Mouse (Mus musculus) heart, embryonic 16.5 days (tissue): Measurements from ENCODE around the gene Sds. TPM values are rescaled to one million over a fixed set of nuclear protein-coding genes. Genes with fewer than 3 reads are reported as not detected.
A peak's percentile ranks its signal among the peaks of the same experiment; 100 is the strongest.

ENCODE experiments used
- ATAC-seq: fragments of 200-750 bp; cut with Nextera tagmentation; replicated peaks from 2 replicates; pipeline ENCODE4 v1.8.0; 2017; ENCODE audit warnings: moderate number of reproducible peaks; ENCODE audit not compliant: insufficient read depth, low FRiP score; ENCODE audit errors: extremely low read depth
- H3K27ac ChIP-seq: fragments of 300-500 bp; sonication (generic); 2 replicates; pipeline ENCODE4 v1.5.1; 2014; ENCODE audit warnings: mild to moderate bottlenecking, low read length, control low read depth, moderate library complexity
- H3K27me3 ChIP-seq: fragments of 300-500 bp; sonication (generic); 2 replicates; pipeline ENCODE4 v1.6.1; 2014; ENCODE audit warnings: low read length, mixed read lengths; ENCODE audit not compliant: control insufficient read depth, insufficient read depth
- H3K36me3 ChIP-seq: fragments of 300-500 bp; sonication (generic); 2 replicates; pipeline ENCODE4 v1.6.1; 2014; ENCODE audit not compliant: control insufficient read depth, insufficient read depth
- H3K4me1 ChIP-seq: fragments of 300-500 bp; sonication (generic); 2 replicates; pipeline ENCODE4 v1.6.1; 2014; ENCODE audit warnings: low read length, mixed read lengths; ENCODE audit not compliant: control insufficient read depth, insufficient read depth
- H3K4me2 ChIP-seq: fragments of 300-500 bp; sonication (generic); 2 replicates; pipeline ENCODE4 v1.6.1; 2014; ENCODE audit warnings: low read depth, mild to moderate bottlenecking, control low read depth, low read length
- H3K4me3 ChIP-seq: fragments of 300-500 bp; sonication (generic); 2 replicates; pipeline ENCODE4 v1.5.1; 2014; ENCODE audit warnings: mild to moderate bottlenecking, control low read depth, low read length
- H3K9ac ChIP-seq: fragments of 300-500 bp; sonication (generic); 2 replicates; pipeline ENCODE4 v1.6.1; 2014; ENCODE audit warnings: low read length, control low read depth
- H3K9me3 ChIP-seq: fragments of 300-500 bp; sonication (generic); replicated peaks from 2 replicates; pipeline ENCODE4 v1.6.1; 2016; ENCODE audit warnings: low read length; ENCODE audit not compliant: control insufficient read depth
- WGBS: fragments of 180-500 bp; shearing (Covaris S2); extraction: QIAGEN DNeasy Blood & Tissue Kit; methylation state at CpG from one replicate; pipeline ENCODE4 v1.1.7; 2014; 5-methylcytosine and 5-hydroxymethylcytosine counted together
- polyA plus RNA-seq: library from polyadenylated mRNA; unstranded; fragments of >200 nt; fragmentation: Nextera tagmentation; extraction: Ambion mirVana; gene quantifications from 2 replicates; pipeline ENCODE4 v1.2.1, GENCODE M21; 2015

The Sds gene
- polyA plus RNA-seq, 1 experiment from 2014 or later: 0.56 TPM

GRCm38 (mm10) chr5:120457628-120458027 lies 18.7 kb upstream of the Sds start:
- WGBS: 12% methylated on average over 9 of the region's 9 CpGs
- no peaks in the 10 kb centered on the region for H3K9me3 ChIP-seq
- H3K4me3 ChIP-seq: no peak overlapping the region
- H3K9ac ChIP-seq: no peak overlapping the region
- no peak overlapping the region for H3K4me2 ChIP-seq
- ATAC-seq: no peak
- H3K27me3 ChIP-seq: peaks cover 17% of the 10 kb centered on the region
- no peaks in the 10 kb centered on the region for H3K4me1 ChIP-seq
- H3K27ac ChIP-seq: no peak overlapping the region
- H3K36me3 ChIP-seq: no peaks in the 10 kb centered on the region

- Histone ChIP-seq H3K9me3 (no peaks in the 10 kb centered on the region), H3K27me3 (peaks cover 17% of the 10 kb centered on the region), H3K36me3 (no peaks in the 10 kb centered on the region), H3K9ac (no peak overlapping the region), H3K4me3 (no peak overlapping the region), H3K4me1 (no peaks in the 10 kb centered on the region), H3K27ac (no peak overlapping the region), H3K4me2 (no peak overlapping the region)
- 68% methylated on average over 10 of the region's 10 CpGs for WGBS
- no peak for ATAC-seq
Observed at GRCm38 (mm10) chr5:120459133-120459532, 17.2 kb upstream of the Sds start.

GRCm38 (mm10) chr5:120461902-120462301 lies 14.4 kb upstream of the Sds start:
- WGBS: 66% methylated on average over 15 of the region's 15 CpGs
- no peak for ATAC-seq
- Histone ChIP-seq H3K9ac (no peak overlapping the region), H3K4me3 (no peak overlapping the region), H3K27ac (no peak overlapping the region), H3K36me3 (no peaks in the 10 kb centered on the region), H3K27me3 (peaks cover 3% of the 10 kb centered on the region; the same call in 1 of the 2 replicates), H3K4me2 (no peak overlapping the region), H3K4me1 (peaks cover 5% of the 10 kb centered on the region), H3K9me3 (0 out of 2 replicates have a peak, but pooled peaks cover 3% of the 10 kb centered on the region)

DNA sequence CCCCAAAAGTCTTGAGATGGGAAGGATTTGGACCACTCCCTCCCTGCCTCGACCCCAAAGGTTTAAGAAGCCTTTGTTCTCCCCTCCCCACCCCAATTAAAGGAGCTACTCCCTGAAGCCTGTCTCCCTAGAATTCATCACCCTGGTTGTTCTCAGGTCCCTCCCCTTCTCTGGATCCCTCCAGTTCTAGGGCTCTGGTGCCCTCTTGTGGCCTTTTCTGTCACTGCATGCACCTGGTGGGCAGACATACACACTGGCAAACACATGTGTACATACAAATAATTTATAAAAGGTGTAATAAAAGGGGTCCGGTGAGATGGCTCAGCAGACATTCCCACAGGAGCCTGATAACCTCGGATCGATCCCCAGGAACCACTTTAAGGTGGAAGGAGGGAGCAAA lies 12.0 kb upstream of the Sds start:
- Histone ChIP-seq H3K9me3 (0 out of 2 replicates have a peak, but pooled peaks cover 3% of the 10 kb centered on the region), H3K36me3 (no peaks in the 10 kb centered on the region), H3K4me1 (peaks cover 5% of the 10 kb centered on the region), H3K9ac (no peak overlapping the region), H3K4me2 (no peak overlapping the region), H3K27ac (no peak overlapping the region), H3K27me3 (peaks cover 3% of the 10 kb centered on the region; the same call in 1 of the 2 replicates), H3K4me3 (no peak overlapping the region)
- ATAC-seq: no peak
- WGBS: 77% methylated on average over 4 of the region's 4 CpGs

DNA sequence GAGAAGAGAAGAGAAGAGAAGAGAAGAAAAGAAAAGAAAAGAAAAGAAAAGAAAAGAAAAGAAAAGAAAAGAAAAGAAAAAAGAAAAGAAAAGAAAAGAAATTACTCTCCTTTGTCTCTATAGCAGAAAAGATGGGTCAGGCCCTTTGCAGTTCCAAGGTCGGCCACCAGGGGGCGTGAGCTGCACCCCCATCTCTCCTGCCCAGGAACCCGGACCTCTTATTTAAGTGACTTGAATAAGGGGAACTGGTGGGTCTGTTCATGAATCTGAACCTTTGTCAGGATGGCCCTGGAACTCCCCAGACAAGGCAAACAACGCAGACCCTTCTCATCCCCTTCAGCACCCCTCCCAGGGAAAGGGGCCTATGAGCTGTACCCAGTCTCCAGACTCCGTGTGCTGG lies 11.3 kb upstream of the Sds start:
- no peak overlapping the region for H3K27ac ChIP-seq
- no peak overlapping the region for H3K4me3 ChIP-seq
- WGBS: 40% methylated on average over 5 of the region's 5 CpGs
- no peak for ATAC-seq
- no peaks in the 10 kb centered on the region for H3K36me3 ChIP-seq
- 0 out of 2 replicates have a peak, but pooled peaks cover 3% of the 10 kb centered on the region for H3K9me3 ChIP-seq
- H3K4me1 ChIP-seq: peaks cover 5% of the 10 kb centered on the region
- H3K4me2 ChIP-seq: no peak overlapping the region
- H3K27me3 ChIP-seq: peaks cover 3% of the 10 kb centered on the region; the same call in 1 of the 2 replicates
- H3K9ac ChIP-seq: no peak overlapping the region

GRCm38 (mm10) chr5:120465860-120466259 lies 10.5 kb upstream of the Sds start:
- peak; percentile 86 for ATAC-seq
- 0 out of 2 replicates have a peak, but pooled peaks cover 3% of the 10 kb centered on the region for H3K9me3 ChIP-seq
- H3K27me3 ChIP-seq: peaks cover 3% of the 10 kb centered on the region; the same call in 1 of the 2 replicates
- peak overlapping the region; percentile 82 for H3K27ac ChIP-seq
- H3K4me3 ChIP-seq: no peak overlapping the region
- no peaks in the 10 kb centered on the region for H3K36me3 ChIP-seq
- no peak overlapping the region for H3K9ac ChIP-seq
- H3K4me1 ChIP-seq: peaks cover 5% of the 10 kb centered on the region
- no peak overlapping the region for H3K4me2 ChIP-seq
- WGBS: 30% methylated on average over 6 of the region's 6 CpGs

- peak; percentile 57; the same call in 1 of the 2 replicates for ATAC-seq
- Histone ChIP-seq H3K4me3 (peak overlapping the region; percentile 58), H3K9ac (peak overlapping the region; percentile 74), H3K4me2 (peak overlapping the region; percentile 67), H3K4me1 (peaks cover 5% of the 10 kb centered on the region), H3K27ac (peak overlapping the region; percentile 82), H3K36me3 (no peaks in the 10 kb centered on the region), H3K9me3 (0 out of 2 replicates have a peak, but pooled peaks cover 3% of the 10 kb centered on the region), H3K27me3 (0 out of 2 replicates have a peak, but pooled peaks cover 3% of the 10 kb centered on the region)
- WGBS: 6% methylated on average over 4 of the region's 4 CpGs
Observed at GRCm38 (mm10) chr5:120467026-120467425, 9.3 kb upstream of the Sds start.

GRCm38 (mm10) chr5:120468336-120468735 lies 8.0 kb upstream of the Sds start:
- H3K36me3 ChIP-seq: no peaks in the 10 kb centered on the region
- H3K9me3 ChIP-seq: 0 out of 2 replicates have a peak, but pooled peaks cover 3% of the 10 kb centered on the region
- no peak overlapping the region for H3K9ac ChIP-seq
- H3K4me1 ChIP-seq: peaks cover 5% of the 10 kb centered on the region
- no peak overlapping the region for H3K4me3 ChIP-seq
- WGBS: 75% methylated on average over 5 of the region's 5 CpGs
- no peak overlapping the region for H3K27ac ChIP-seq
- no peaks in the 10 kb centered on the region for H3K27me3 ChIP-seq
- ATAC-seq: no peak
- no peak overlapping the region for H3K4me2 ChIP-seq

- H3K9me3 ChIP-seq: 0 out of 2 replicates have a peak, but pooled peaks cover 3% of the 10 kb centered on the region
- H3K4me3 ChIP-seq: no peak overlapping the region
- 76% methylated on average over 6 of the region's 6 CpGs for WGBS
- H3K4me2 ChIP-seq: no peak overlapping the region
- no peaks in the 10 kb centered on the region for H3K36me3 ChIP-seq
- H3K9ac ChIP-seq: no peak overlapping the region
- H3K27ac ChIP-seq: no peak overlapping the region
- H3K27me3 ChIP-seq: no peaks in the 10 kb centered on the region
- peaks cover 5% of the 10 kb centered on the region for H3K4me1 ChIP-seq
- no peak for ATAC-seq
Observed at GRCm38 (mm10) chr5:120468830-120469229, 7.5 kb upstream of the Sds start.
